Mouse (Mus musculus): ENCODE measurements around the gene Itgb5. TPM values are rescaled to one million over a fixed set of nuclear protein-coding genes. Genes with fewer than 3 reads are reported as not detected.

Gene Itgb5
- total RNA-seq, 2 experiments from 2014 or later, result 9.2 to 13.8 TPM

DNA sequence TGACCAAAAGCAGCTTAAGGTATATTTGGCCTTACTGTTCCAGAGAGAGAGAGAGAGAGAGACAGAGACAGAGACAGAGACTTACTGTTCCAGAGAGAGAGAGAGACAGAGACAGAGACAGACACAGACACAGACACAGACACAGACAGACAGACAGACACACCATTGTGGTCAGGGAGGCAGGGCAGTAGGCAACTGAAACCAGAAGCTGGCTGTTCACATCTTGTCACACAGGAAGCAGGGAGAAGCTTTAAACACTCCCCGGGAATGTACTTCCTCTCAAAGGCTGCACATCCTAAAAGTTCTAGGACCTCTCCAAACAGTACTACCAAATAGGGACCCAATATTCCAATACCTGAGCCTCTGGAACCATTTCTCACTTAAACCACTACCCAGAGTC lies 65.0 kb downstream of the Itgb5 start:
- ATAC-seq (replicated peaks; ENCODE audit: low FRiP score, poor library complexity, severe bottlenecking), result no peak

DNA sequence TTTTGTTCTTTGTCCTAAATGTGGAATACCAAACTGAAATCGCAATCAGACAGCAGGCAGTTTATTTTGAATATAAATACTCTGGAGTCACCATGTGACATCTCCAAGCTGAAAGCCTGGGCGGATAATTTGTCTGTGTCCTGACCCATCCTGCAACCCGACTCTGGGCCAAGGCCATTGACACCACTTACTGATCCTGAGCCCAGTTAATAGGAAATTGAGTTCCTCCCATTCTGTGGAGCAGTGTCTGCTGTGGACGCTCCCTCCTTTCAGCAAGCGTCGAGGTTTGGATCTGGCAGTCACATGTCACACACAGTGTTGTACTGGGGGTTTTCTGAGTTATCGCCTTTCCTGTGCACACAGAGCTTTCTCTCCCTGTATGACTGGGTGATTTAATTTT lies 66.2 kb downstream of the Itgb5 start:
- no peak for ATAC-seq (replicated peaks; ENCODE audit: low FRiP score, poor library complexity, severe bottlenecking)

DNA sequence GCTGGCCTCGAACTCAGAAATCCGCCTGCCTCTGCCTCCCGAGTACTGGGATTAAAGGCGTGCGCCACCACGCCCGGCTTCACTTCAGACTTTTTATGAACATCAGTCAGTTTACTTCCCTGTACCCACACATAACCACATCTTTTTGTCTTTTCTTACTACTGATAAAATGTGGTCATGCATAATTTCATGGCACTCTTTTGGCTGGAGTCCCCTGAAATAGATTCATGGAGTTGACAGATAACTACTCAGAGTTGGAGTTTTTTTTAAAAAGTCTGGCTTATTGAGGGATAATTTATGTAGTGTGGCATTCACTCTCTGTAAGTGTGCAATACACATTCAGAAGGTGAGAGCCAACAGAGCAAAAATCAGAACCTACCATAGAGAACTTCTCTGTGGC lies 67.3 kb downstream of the Itgb5 start:
- ATAC-seq (replicated peaks; ENCODE audit: low FRiP score, poor library complexity, severe bottlenecking), result no peak

GRCm38 (mm10) chr16:33903664-33904441 lies 74.4 kb downstream of the Itgb5 start:
- no peak for ATAC-seq (replicated peaks; ENCODE audit: low FRiP score, poor library complexity, severe bottlenecking)

GRCm38 (mm10) chr16:33904553-33904952 lies 75.1 kb downstream of the Itgb5 start:
- ATAC-seq (replicated peaks; ENCODE audit: low FRiP score, poor library complexity, severe bottlenecking), result no peak

DNA sequence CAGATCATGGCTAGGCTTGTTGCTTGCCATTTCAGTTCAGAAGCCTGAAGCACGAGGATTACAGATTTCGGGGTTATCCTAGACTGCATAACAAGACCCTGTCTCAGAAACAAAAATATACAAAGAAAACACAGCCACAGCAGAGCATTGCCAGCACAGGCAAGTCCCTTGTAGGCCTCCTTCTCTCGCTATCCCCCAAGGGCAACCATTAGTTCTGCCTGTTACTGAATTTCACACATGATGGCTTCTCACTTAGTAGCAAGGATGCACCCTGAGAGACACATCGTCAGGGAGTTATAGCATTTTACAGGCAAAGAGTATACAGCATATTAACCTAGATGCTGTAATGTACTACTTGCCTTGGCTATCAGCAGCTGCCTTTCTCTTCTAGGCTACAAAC lies 78.8 kb downstream of the Itgb5 start:
- ATAC-seq (replicated peaks; ENCODE audit: low FRiP score, poor library complexity, severe bottlenecking), result no peak

- no peak for ATAC-seq (replicated peaks; ENCODE audit: low FRiP score, poor library complexity, severe bottlenecking)
Measured at GRCm38 (mm10) chr16:33914997-33915396, 85.5 kb downstream of the Itgb5 start.

DNA sequence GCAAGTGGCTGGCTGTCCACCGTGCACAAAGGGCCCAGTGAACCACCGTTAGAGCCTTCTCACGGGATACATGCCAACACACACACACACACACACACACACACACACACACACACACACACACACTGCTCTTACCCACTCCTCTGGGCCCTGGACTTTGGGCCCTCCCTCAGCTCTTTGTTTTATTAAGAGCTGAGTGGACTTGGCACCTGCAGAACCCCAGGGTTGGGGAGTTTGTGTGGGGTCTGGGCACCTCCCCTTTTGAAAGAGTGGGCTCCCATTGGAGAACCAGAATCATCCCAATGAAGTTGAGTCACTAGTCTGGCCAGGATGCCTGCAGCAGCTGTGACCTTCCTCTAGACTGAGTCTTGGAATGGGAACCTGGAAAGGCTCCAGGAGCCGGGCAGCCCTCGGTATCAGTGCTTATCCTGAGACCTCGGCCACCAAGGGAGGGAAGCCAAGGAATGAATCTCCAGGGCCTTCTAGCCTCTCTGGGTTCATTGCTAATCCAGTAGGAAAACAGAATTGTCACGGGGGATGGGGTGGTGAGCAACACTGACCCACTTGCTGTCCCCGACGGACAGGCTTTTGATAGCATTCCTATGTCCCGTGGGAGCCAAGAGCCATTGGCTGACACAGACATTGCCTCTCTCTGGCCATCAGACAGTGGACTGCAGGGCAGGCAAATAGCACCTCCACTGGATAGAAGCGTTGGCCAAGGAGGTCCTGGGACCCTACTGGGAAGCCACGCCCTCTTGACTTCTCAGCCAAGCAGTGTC lies 87.2 kb downstream of the Itgb5 start:
- no peak for ATAC-seq (replicated peaks; ENCODE audit: low FRiP score, poor library complexity, severe bottlenecking)

DNA sequence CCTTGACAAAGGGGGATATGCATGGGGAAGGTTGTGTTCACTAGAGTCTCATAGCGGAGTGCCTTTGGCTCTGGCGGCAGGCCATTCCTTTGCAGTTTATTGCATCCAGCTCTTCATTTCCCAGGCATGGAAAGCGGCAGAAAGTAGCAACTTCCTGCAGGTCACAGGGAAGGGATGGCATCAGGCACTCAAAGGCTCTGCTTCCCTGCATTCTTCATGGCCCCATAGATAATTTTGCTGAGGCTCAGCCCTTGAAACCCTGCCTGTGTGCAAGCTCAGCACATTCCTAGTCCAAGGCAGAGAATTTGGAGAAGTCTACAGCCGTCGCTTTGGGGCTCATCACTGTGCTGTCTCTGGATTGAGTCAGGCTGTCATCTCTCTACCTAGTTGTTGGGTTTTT lies 87.9 kb downstream of the Itgb5 start:
- no peak for ATAC-seq (replicated peaks; ENCODE audit: low FRiP score, poor library complexity, severe bottlenecking)

- no peak for ATAC-seq (replicated peaks; ENCODE audit: low FRiP score, poor library complexity, severe bottlenecking)
Measured at GRCm38 (mm10) chr16:33917926-33918325, 88.5 kb downstream of the Itgb5 start.

DNA sequence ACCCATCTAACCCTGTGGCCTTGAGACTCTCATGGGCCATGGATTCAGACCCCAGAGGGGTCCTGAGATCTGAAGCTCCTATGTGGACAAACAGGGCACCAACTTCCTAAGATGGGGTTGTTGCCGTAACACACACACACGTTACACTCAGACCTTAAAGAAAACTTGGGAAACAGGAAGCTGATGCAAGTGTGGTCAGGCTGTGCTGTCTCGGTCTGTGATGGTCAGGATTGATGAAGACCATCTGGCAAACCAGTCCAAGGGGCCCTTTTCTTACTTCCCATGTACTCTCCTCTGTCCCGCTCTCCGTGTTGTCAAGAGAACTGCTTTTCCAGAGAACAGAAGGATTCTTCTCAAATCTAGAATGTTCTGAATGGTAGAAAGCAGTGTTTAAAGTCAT lies 92.0 kb downstream of the Itgb5 start:
- ATAC-seq (replicated peaks; ENCODE audit: low FRiP score, poor library complexity, severe bottlenecking), result no peak

GRCm38 (mm10) chr16:33922111-33923000 lies 92.9 kb downstream of the Itgb5 start:
- no peak for ATAC-seq (replicated peaks; ENCODE audit: low FRiP score, poor library complexity, severe bottlenecking)

- ATAC-seq (replicated peaks; ENCODE audit: low FRiP score, poor library complexity, severe bottlenecking), result no peak
Measured at GRCm38 (mm10) chr16:33923001-33923316, 93.5 kb downstream of the Itgb5 start.

DNA sequence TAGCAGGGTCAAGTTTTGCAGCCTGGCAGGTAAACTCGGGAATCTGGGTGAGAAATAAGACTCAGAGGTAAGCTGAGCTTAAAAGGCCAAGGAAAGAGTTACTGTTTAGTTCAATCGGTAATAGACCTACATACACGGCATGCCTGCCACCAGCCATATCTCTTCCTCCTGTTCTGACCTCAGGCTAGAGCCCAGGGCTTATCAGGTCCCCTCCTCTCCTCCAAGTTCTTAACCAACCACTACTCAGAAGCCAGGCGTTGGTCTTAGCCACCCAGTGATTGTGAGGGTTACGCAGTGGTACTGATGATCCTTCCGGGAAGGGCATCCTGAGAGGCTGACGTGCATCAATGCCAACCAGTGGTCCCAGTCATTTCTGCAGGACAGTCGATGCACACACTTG lies 94.3 kb downstream of the Itgb5 start:
- ATAC-seq (replicated peaks; ENCODE audit: low FRiP score, poor library complexity, severe bottlenecking), result no peak

DNA sequence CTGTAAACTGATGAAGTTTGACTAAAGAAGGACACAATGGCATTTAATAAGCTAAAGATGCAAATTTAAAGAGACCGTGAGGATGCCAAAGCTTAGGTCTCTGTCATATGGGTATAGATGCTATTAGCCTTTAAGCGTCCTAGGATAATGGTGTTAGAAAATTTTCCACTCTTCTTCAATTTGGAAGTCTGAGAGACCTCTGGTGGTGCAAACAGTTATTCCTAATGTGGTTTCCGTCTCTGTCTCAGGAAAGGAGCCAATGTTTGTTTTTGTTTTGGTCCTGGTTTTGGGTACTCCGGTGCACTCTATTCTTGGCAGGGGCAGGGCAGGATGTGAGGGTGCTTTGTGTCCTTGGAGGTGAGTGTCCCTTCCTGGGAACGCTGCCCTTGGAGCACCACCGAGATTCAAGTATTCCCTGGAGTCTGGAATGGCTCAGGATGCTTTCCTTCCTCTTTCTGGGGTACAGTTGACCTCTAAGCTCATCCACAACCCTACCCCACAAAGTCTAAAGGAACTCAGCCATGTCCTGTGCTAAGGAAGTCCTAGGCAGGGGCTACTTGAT lies 97.9 kb downstream of the Itgb5 start:
- ATAC-seq (replicated peaks; ENCODE audit: low FRiP score, poor library complexity, severe bottlenecking), result no peak

GRCm38 (mm10) chr16:33928788-33929462 lies 99.5 kb downstream of the Itgb5 start:
- ATAC-seq (replicated peaks; ENCODE audit: low FRiP score, poor library complexity, severe bottlenecking), result no peak

- no peak for ATAC-seq (replicated peaks; ENCODE audit: low FRiP score, poor library complexity, severe bottlenecking)
Measured at GRCm38 (mm10) chr16:33930785-33931184, 101.3 kb downstream of the Itgb5 start.

DNA sequence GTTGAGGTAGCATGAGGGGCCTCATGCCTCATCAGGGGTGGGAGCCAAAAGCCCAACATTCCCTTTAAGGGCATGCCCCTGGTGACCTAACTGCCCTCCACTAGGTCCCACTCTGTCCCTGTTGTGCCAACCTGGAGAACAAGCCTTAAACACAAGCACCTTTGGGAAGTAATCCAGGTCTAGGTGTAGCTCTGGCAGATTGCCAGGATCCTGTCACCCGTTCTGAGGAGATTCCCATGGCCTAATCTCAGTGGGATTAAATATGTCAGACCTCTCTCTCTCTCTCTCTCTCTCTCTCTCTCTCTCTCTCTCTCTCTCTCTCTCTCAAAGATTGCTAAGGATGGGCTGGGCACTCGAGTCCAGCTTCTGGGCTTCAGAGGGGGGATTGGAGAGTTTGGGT lies 102.2 kb downstream of the Itgb5 start:
- ATAC-seq (replicated peaks; ENCODE audit: low FRiP score, poor library complexity, severe bottlenecking), result no peak

GRCm38 (mm10) chr16:33932126-33932525 lies 102.7 kb downstream of the Itgb5 start:
- ATAC-seq (replicated peaks; ENCODE audit: low FRiP score, poor library complexity, severe bottlenecking), result no peak

DNA sequence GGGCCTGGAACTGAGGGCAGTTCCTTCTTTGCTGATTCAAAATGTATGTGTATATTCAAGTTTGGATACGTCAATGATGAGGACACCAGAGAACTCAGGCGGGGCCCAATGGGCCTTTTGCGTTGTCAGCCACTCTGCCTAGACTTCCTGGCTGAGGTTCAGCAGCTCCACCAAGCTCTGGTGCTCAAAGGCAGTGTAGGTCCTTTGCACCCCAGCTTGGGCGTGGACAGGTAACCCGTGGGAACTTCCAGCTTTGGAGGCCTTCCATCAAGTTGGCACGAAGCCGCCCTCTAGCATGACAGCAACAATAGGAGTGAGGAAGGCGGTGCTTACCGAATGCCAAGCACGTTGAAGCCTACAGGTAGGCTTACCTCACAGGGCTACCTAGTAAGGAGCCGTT lies 103.9 kb downstream of the Itgb5 start:
- ATAC-seq (replicated peaks; ENCODE audit: low FRiP score, poor library complexity, severe bottlenecking), result no peak
